Comparison of ENCODE assay signal across 9 mouse cellular contexts in genomic region chr11:107113112-107113511, GRCm38 (mm10). TPM values are rescaled to one million over a fixed set of nuclear protein-coding genes. Genes with fewer than 3 reads are reported as not detected.
DNase-seq lines count a peak whose midpoint lies in the region; ATAC-seq and TF ChIP-seq lines count a peak whose summit lies in the region.
"Had no signal": no experiment of that assay in that cellular context is flagged by ENCODE, and none has a peak within 500 bp of the region (broad histone marks: within the 10 kb centered on the region; RNA-seq: fewer than 3 reads in every experiment).

No protein-coding gene starts in this region.

- H3K4me3 ChIP-seq in intestine, postnatal 0 days (ENCODE audit: low read depth, low read length) = no peak overlapping the region
- H3K4me3 ChIP-seq in intestine, embryonic 16.5 days (ENCODE audit: low read length) = no peak overlapping the region
- peak overlapping the region in 1 of 2 experiments; percentile 20; a peak in 2 of 4 replicates for H3K4me3 ChIP-seq in ES-E14 (ENCODE audit: insufficient read depth in 1 of 2, low read depth in 1 of 2, low read length in 2 of 2, poor library complexity in 1 of 2, severe bottlenecking in 1 of 2)
- H3K4me3 ChIP-seq in lung, embryonic 16.5 days (ENCODE audit: low read length) = no peak overlapping the region
- H3K4me3 ChIP-seq: embryonic facial prominence, embryonic 15.5 days had no signal

- no peak overlapping the region for H3K27ac ChIP-seq in intestine, postnatal 0 days (ENCODE audit: low read depth, low read length)
- H3K27ac ChIP-seq in intestine, embryonic 16.5 days (ENCODE audit: low read length) = no peak overlapping the region
- H3K27ac ChIP-seq in ES-E14 (ENCODE audit: insufficient read depth, low read depth, low read length, poor library complexity, severe bottlenecking) = no peak overlapping the region; the same call in 1 of the 2 replicates
- no peak overlapping the region; the same call in 1 of the 2 replicates for H3K27ac ChIP-seq in lung, embryonic 16.5 days (ENCODE audit: low read length)

- H3K36me3 ChIP-seq in intestine, postnatal 0 days (ENCODE audit: control insufficient read depth, insufficient read depth) = peaks cover 18% of the 10 kb centered on the region; the same call in 1 of the 2 replicates
- 0 out of 2 replicates have a peak, but pooled peaks cover 3% of the 10 kb centered on the region for H3K36me3 ChIP-seq in intestine, embryonic 16.5 days (ENCODE audit: control insufficient read depth, insufficient read depth, low read length)
- H3K36me3 ChIP-seq in ES-E14 (ENCODE audit: control insufficient read depth, insufficient read depth, low read length, poor library complexity, severe bottlenecking) = peaks cover 8% of the 10 kb centered on the region; the same call in 1 of the 2 replicates
- H3K36me3 ChIP-seq in lung, embryonic 16.5 days (ENCODE audit: control insufficient read depth, insufficient read depth, low read length) = peaks cover 16% of the 10 kb centered on the region

- 57% methylated on average over 4 of the region's 4 CpGs for WGBS in intestine, postnatal 0 days
- 61% methylated on average over 4 of the region's 4 CpGs for WGBS in intestine, embryonic 16.5 days
- WGBS in lung, embryonic 16.5 days = 47% methylated on average over 4 of the region's 4 CpGs

- peak; percentile 82 for TF ChIP-seq CTCF in intestine, postnatal 0 days (IDR thresholded peaks at IDR 0.05; ENCODE audit: low read depth)

- H3K27me3 ChIP-seq in intestine, postnatal 0 days (replicated peaks; ENCODE audit: control insufficient read depth, insufficient read depth, low read length) = no peaks in the 10 kb centered on the region
- H3K27me3 ChIP-seq in intestine, embryonic 16.5 days (replicated peaks; ENCODE audit: control insufficient read depth, insufficient read depth, low read length) = no peaks in the 10 kb centered on the region
- H3K27me3 ChIP-seq in lung, embryonic 16.5 days (ENCODE audit: control insufficient read depth, insufficient read depth, low read depth, low read length) = no peaks in the 10 kb centered on the region
- H3K27me3 ChIP-seq: embryonic facial prominence, embryonic 15.5 days had no signal

- in situ Hi-C loops in ES-E14 (cut with MboI; ENCODE audit: low sequenced_read_pairs in 2 of 2, unreplicated experiment in 2 of 2) = no loop called here

- H3K9ac ChIP-seq in intestine, postnatal 0 days (ENCODE audit: low read depth, low read length) = no peak overlapping the region
- no peak overlapping the region for H3K9ac ChIP-seq in intestine, embryonic 16.5 days (ENCODE audit: low read depth, low read length)
- H3K9ac ChIP-seq in ES-E14 (ENCODE audit: insufficient read depth, low read depth, low read length, poor library complexity, severe bottlenecking) = no peak overlapping the region
- H3K9ac ChIP-seq in lung, embryonic 16.5 days (ENCODE audit: low read length) = no peak overlapping the region
- H3K9ac ChIP-seq: embryonic facial prominence, embryonic 15.5 days had no signal

- 0 out of 2 replicates have a peak, but pooled peaks have one; percentile 38 for ATAC-seq in intestine, postnatal 0 days
- no peak for ATAC-seq in intestine, embryonic 16.5 days
- peak; percentile 51 for ATAC-seq in lung, embryonic 16.5 days (ENCODE audit: low read depth)

- H3K9me3 ChIP-seq in intestine, postnatal 0 days (ENCODE audit: control insufficient read depth) = no peaks in the 10 kb centered on the region
- no peaks in the 10 kb centered on the region for H3K9me3 ChIP-seq in intestine, embryonic 16.5 days (ENCODE audit: control insufficient read depth, low read length)
- H3K9me3 ChIP-seq in ES-E14 (ENCODE audit: control insufficient read depth, insufficient read depth, low read depth, low read length) = no peaks in the 10 kb centered on the region
- H3K9me3 ChIP-seq in lung, embryonic 16.5 days (ENCODE audit: control insufficient read depth, low read length) = no peaks in the 10 kb centered on the region
- H3K9me3 ChIP-seq: embryonic facial prominence, embryonic 15.5 days had no signal

- H3K4me1 ChIP-seq in intestine, postnatal 0 days (replicated peaks; ENCODE audit: control insufficient read depth, insufficient read depth, low read length) = no peaks in the 10 kb centered on the region
- H3K4me1 ChIP-seq in intestine, embryonic 16.5 days (ENCODE audit: control insufficient read depth, insufficient read depth, low read length) = peaks cover 13% of the 10 kb centered on the region
- peaks cover 8 to 20% of the 10 kb centered on the region in 2 experiments for H3K4me1 ChIP-seq in ES-E14 (ENCODE audit: control insufficient read depth in 2 of 2, insufficient read depth in 2 of 2, low read length in 2 of 2, poor library complexity in 1 of 2)
- H3K4me1 ChIP-seq in lung, embryonic 16.5 days (replicated peaks; ENCODE audit: control insufficient read depth, insufficient read depth, low read length) = peaks cover 23% of the 10 kb centered on the region

- no peak overlapping the region for H3K4me2 ChIP-seq in intestine, postnatal 0 days (replicated peaks; ENCODE audit: low read depth)
- no peak overlapping the region for H3K4me2 ChIP-seq in intestine, embryonic 16.5 days (ENCODE audit: low read depth, low read length)
- peak overlapping the region; percentile 23; the same call in 1 of the 2 replicates for H3K4me2 ChIP-seq in lung, embryonic 16.5 days (ENCODE audit: low read depth, low read length)
- H3K4me2 ChIP-seq: embryonic facial prominence, embryonic 15.5 days had no signal

- DNase-seq in ES-E14 (ENCODE audit: low read depth, low spot score) = peak; percentile 54
- peak; percentile 73 for DNase-seq in embryo, embryonic 10.5 days (ENCODE audit: low spot score)
- no peak for DNase-seq in left cerebral cortex, adult 18-20 months (ENCODE audit: low spot score in 2 of 2)
- DNase-seq in layer of hippocampus, postnatal 14 days (ENCODE audit: low spot score in 2 of 2) = no peak
- DNase-seq in spleen, postnatal 14 days (ENCODE audit: low spot score in 2 of 2) = no peak

TF ChIP-seq in ES-E14, 5 proteins besides CTCF, POLR2A, EP300 and RAD21:
- no peak for TF ChIP-seq ZNF384 (IDR thresholded peaks at IDR 0.05; ENCODE audit: low read depth, low read length)
- no peak for TF ChIP-seq CHD2 (IDR thresholded peaks at IDR 0.05; ENCODE audit: low read depth, low read length)
- TF ChIP-seq ZC3H11A (IDR thresholded peaks at IDR 0.05; ENCODE audit: borderline replicate concordance, low read depth, low read length) = no peak
- no peak for TF ChIP-seq MAFK (IDR thresholded peaks at IDR 0.05; ENCODE audit: insufficient read depth, low read depth, low read length)
- TF ChIP-seq HCFC1 (IDR thresholded peaks at IDR 0.05; ENCODE audit: borderline replicate concordance, insufficient read depth, low read length) = no peak
TF ChIP-seq in ES-E14: peak in this region for 0.

RNA-seq across cellular contexts. Expression of gene Bptf, which starts 18.8 kb away (rescaled TPM):
- polyA plus RNA-seq in intestine, postnatal 0 days (2015; fragmentation: Nextera tagmentation; extraction: Ambion mirVana) = 14.4 and 17.8 TPM in 2 replicates
- 16.8 and 19.1 TPM in 2 replicates for polyA plus RNA-seq in intestine, embryonic 16.5 days (2015; fragmentation: Nextera tagmentation; extraction: Ambion mirVana)
- total RNA-seq in ES-E14 (2012; rRNA removed) = 81.3 and 86.4 TPM in 2 replicates
- polyA plus RNA-seq in lung, embryonic 16.5 days (2015; fragmentation: Nextera tagmentation; extraction: Ambion mirVana) = 28.2 and 29.9 TPM in 2 replicates
- total RNA-seq in left cerebral cortex, adult 18-20 months (2021) = 10 to 100 TPM; 64.4 to 67.2 TPM
- 10 to 100 TPM; 62.7 to 68.0 TPM for total RNA-seq in layer of hippocampus, postnatal 14 days (2021)

Comparison
In these comparisons a context has a peak if more than half of its experiments do, and no peak if none do; other contexts are left out.
1. DNase-seq: peak in ES-E14 (single experiment) and embryo, embryonic 10.5 days (single experiment); none in left cerebral cortex, adult 18-20 months (0 of 2), layer of hippocampus, postnatal 14 days (0 of 2) and spleen, postnatal 14 days (0 of 2).